Mouse (Mus musculus) CH12.LX (cell line): ENCODE data around the gene Gm14226.

ENCODE experiments used
- CHD1 ChIP-seq: IDR thresholded peaks from 2 replicates; pipeline ENCODE4 v1.6.1; 2012; ENCODE audit warnings: low read depth, low read length, improper control_type of control experiment, inconsistent platforms
- CHD2 ChIP-seq: IDR thresholded peaks from 2 replicates; pipeline ENCODE4 v1.6.1; 2011; ENCODE audit warnings: low read length, improper control_type of control experiment
- CTCF ChIP-seq, 2 experiments: IDR thresholded peaks in 1 of 2; conservative IDR thresholded peaks in 1 of 2; 2 replicates each; pipeline ENCODE4 v1.5.1; 2011 to 2012; ENCODE audit warnings: low read depth in 2 of 2, low read length in 2 of 2, improper control_type of control experiment in 1 of 2, inconsistent platforms in 1 of 2, mild to moderate bottlenecking in 1 of 2, moderate library complexity in 1 of 2
- KAT2A ChIP-seq: IDR thresholded peaks from 2 replicates; pipeline ENCODE4 v1.6.1; 2012; ENCODE audit warnings: low read length, improper control_type of control experiment, inconsistent platforms; ENCODE audit not compliant: insufficient replicate concordance
- MEF2A ChIP-seq: IDR thresholded peaks from 2 replicates; pipeline ENCODE4 v1.6.1; 2014; ENCODE audit warnings: low read depth, mild to moderate bottlenecking, inconsistent platforms, low read length, improper control_type of control experiment, borderline replicate concordance
- NRF1 ChIP-seq: IDR thresholded peaks from 2 replicates; pipeline ENCODE4 v1.6.1; 2014; ENCODE audit warnings: low read depth, mild to moderate bottlenecking, inconsistent platforms, low read length, improper control_type of control experiment, moderate library complexity
- POLR2AphosphoS2 ChIP-seq: IDR thresholded peaks from 2 replicates; pipeline ENCODE4 v1.6.1; 2011; ENCODE audit warnings: low read depth, low read length, improper control_type of control experiment
- SIN3A ChIP-seq: IDR thresholded peaks from 2 replicates; pipeline ENCODE4 v1.6.1; 2012; ENCODE audit warnings: low read length, improper control_type of control experiment, inconsistent platforms
- SMC3 ChIP-seq: IDR thresholded peaks from 2 replicates; pipeline ENCODE4 v1.6.1; 2011; ENCODE audit warnings: low read depth, low read length, improper control_type of control experiment
- USF1 ChIP-seq: IDR thresholded peaks from 2 replicates; pipeline ENCODE4 v1.6.1; 2014; ENCODE audit warnings: low read depth, mild to moderate bottlenecking, inconsistent platforms, low read length, improper control_type of control experiment

- TF ChIP-seq SIN3A (no peak; the same call in 1 of the 2 replicates), CTCF (conservative IDR thresholded peaks at IDR 0.05 in 1 of 2, IDR thresholded peaks at IDR 0.05 in 1 of 2; ENCODE audit: low read depth in 2 of 2, low read length in 2 of 2) (no peak), MEF2A (no peak), USF1 (no peak), KAT2A (no peak), CHD2 (no peak), POLR2AphosphoS2 (no peak), SMC3 (no peak), NRF1 (no peak), CHD1 (no peak)
Measured at GRCm38 (mm10) chr2:155075649-155076048, 57.6 kb downstream of the Gm14226 start.
